Mouse (Mus musculus): Measurements from ENCODE around the gene Tmem208.
A peak's percentile ranks its signal among the peaks of the same experiment; 100 is the strongest.

The Tmem208 gene

DNA sequence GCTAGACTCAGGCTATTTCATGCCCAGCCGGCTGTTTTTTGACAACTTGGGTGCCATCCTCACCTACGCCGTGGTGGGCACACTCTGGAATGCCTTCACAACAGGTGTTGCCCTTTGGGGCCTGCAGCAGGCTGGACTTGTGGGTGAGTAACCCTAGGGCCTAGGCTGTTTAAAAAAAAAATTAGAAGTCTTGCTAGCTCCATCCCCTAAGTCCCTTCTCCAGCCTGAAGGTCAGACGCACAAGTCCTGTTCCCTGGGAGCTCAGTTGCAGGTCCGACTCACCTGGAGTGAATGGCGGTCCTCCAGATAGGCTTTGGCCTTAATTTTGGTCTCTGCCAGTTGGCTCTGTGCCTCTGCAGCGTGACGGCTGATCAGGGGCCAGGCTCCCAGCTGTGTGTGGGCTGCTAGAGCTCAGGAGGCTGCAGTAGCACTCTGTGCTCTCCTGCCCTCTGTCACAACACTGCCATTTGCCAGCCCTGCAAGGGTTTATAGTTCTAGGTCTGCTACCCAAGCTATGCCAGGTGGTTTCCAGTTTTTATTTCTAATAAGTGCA, 27.5 kb downstream of the Tmem208 start:
- DNase-seq (ENCODE audit: low spot score in 2 of 2): no peak

DNA sequence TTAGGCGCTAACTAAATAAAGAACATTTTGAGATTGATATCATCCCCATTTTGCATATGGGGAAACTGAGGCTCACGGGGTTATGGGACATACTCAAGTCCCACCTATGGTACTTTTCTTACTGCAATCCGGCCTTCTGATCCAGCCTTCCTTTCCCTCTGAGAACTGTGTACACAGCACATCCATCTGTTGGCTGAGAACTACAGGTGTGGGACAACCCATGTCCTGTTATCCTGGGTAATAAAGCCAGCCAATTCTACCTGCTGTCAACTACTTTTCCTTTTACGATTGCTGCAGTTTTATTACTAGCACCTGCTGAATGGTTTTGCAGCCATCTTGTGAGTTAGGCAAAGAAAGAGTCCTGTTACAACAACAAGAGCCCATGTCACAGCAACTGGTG, 28.4 kb downstream of the Tmem208 start:
- DNase-seq (ENCODE audit: low spot score in 2 of 2): no peak

DNA sequence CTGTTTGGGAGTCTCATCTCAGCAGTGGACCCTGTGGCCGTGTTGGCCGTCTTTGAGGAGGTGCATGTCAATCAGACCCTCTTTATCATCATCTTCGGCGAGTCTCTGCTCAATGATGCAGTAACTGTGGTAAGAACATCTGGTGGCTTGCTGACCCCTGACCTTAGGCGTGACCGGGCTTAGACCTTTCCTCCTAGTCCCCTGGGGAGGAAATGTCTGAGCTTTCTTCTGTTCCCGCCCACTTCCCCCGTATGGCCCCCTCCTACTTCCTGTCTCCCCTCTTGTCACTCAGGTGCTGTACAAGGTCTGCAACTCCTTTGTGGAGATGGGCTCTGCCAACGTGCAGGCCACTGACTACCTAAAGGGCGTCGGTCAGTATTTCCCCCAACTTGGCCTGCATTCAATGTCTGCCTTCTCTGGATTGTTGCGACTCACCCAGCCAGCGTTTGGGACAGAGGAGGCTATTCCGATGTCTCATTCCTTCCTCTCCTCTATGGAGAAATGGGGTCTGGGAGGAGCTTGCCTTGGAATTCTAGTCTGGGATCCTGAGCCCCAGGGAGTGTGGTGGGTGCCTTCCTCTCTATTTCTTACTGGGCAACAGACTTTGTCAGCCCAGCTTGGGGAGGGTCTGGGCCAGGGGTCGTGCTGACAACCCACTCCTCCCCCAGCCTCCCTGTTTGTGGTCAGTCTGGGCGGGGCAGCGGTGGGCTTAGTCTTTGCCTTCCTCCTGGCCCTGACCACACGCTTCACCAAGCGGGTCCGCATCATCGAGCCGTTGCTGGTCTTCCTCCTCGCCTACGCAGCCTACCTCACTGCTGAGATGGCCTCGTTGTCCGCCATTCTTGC, 29.2 kb downstream of the Tmem208 start:
- DNase-seq (ENCODE audit: low spot score in 2 of 2): no peak

DNA sequence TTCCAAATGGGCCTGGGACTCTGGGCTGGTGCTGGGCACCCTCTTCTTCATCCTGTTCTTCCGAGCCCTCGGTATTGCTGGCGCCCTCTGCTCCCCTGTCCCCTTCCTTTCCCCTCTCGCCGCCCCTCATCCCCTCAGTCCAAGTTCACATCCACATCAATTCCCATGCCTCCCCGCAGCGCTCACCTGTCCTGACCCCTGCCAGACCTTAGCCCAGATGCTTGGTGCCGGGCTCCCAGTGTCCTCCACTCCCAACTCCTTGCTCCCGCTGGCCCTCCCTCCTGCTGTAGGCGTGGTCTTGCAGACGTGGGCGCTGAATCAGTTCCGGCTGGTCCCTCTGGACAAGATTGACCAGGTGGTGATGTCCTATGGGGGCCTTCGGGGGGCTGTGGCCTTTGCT, 30.5 kb downstream of the Tmem208 start:
- DNase-seq (ENCODE audit: low spot score in 2 of 2): no peak

DNA sequence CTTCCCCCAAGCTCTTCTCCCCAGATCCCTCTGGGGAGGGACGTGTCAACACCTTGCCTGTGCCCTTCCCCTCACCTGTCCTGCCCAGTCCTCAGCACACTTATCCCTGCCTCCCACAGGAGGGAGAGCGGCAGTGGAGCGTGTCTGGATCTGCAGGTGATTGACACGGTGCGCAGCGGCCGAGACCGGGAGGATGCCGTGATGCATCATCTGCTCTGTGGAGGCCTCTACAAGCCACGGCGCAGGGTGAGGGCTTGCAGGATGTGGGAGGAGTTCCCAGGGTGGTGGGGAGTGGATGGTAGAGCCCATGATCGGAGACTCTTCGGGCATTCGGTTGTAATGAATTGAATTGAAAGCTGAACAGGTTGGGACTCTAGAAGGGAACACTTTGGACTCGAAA, 33.1 kb downstream of the Tmem208 start:
- DNase-seq (ENCODE audit: low spot score in 2 of 2): no peak

DNA sequence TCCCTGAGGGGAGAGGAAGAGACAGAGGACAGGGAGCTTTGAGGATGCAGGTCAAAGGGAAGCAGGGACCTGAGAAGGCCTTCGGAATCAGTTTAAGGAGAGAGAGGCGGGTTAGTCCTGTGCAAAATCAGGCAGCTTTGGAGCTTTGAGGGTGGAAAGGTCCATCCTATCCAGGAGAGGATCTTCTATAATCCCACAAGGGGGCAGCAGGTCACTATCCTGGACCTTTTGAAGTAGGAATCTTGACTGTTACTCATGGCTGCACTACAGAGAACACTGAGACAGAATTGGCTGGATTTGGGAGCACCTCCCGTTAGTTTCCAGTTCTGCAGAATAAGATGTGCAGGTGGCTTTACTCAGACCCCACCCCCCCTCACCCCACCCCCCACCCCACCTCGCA, 33.5 kb downstream of the Tmem208 start:
- DNase-seq (ENCODE audit: low spot score in 2 of 2): no peak

DNA sequence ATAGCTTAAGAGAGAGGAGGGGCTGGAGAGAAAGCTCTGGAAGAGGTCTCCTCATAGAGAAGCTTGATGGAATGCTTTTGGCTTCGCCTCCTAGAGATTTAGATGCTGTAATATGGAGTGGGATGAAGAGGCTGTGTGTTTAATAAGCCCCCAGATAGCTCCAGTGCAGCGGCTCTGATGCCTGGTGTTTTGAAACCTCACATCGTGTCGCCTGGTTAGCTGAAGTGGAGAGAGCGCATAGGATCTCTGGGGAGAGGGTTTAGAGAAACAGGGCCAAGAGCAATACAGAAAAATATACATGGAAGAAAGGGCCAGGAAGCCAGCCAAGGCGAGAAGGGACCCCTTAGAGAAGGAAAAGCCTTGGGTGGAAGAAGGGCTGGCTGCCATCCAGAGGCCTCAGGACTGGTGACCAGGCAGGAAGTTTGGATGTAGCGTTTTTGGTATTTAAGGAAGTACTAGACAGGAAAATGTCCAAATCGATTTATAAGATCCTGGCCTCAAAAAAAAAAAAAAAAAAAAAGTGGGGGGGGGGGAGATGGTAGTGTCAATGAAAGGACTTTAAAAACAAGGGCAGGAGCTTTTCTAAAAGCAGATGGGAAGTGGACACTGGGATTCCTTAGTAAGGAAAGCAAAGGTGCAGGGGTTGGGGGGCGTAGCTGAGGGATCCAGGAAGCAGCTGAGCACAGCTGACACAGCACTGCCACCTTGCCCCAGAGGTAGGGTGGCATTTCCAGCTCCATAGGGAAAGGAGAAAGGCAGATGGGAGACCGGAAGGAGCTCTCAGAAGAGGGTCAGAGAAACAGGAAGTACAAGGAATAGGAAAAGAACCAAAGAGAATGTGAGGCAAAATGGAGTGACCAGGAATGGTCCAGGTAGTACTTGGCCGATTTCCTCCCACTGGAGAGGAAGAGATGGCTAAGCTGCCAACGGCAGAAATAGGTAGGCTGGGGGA, 35.9 kb downstream of the Tmem208 start:
- no peak for DNase-seq (ENCODE audit: low spot score in 2 of 2)

DNA sequence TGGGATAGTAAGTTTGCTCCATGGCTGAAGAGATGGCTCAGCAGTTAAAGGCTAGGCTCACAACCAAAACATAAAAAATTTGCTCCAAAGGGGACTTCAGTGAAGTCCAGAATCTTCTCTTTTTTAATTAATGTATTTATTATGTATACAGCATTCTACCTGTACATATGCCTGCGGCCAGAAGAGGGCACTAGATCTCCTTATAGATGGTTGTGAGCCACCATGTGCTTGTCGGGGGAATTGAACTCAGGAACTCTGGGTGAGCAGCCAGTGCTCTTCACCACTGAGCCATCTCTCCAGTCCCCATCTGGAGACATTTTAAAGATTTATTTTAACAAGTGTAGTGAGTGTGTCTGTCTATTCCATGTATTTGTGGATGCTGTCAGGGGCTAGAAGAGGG, 41.0 kb downstream of the Tmem208 start:
- no peak for DNase-seq (ENCODE audit: low spot score in 2 of 2)

DNA sequence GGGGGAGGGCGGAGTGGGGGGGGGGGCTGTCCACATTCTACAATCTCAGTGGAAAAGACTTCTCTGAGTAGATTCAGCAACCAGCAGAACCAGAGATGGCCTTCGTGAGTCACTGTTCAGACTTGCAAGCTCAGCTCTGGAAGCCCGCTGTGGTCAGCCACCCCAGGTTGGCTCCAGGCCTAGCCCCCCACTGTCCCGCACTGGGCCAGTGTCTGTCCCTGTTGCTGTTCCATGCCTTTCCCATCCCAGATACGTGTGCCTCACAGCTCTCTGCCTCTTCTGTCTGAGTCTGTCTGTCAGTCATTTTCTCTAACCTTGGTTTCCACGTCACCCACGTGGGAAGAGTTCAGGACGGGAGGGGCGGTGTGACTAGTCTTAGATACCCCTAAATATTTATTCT, 46.3 kb downstream of the Tmem208 start:
- no peak for DNase-seq (ENCODE audit: low spot score in 2 of 2)

DNA sequence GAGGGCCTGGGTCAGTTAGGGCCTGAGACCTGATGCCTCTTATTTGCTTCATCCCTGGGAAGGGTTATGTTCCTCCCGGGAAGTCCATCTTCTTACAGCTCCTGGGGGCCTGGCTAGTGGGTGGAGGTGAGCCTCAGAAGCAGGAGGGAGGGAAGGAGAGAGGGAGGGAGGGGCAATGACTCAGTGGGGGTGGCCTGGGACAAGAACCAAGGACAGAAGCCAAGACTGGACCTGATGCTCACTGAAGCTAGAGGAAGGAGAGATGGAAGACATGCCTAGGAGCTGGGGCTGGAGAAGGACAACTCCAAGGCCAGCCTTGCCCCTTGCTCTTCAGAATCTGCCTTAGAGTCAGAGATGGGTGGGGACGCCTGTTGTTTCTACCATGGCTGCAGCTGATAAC, 46.9 kb downstream of the Tmem208 start, which contains the start of gene Plekhg4:
Gene Plekhg4 (plus strand): TSS at position 243 of the 400 bp plus-strand sequence.
- no peak for DNase-seq (ENCODE audit: low spot score in 2 of 2)

DNA sequence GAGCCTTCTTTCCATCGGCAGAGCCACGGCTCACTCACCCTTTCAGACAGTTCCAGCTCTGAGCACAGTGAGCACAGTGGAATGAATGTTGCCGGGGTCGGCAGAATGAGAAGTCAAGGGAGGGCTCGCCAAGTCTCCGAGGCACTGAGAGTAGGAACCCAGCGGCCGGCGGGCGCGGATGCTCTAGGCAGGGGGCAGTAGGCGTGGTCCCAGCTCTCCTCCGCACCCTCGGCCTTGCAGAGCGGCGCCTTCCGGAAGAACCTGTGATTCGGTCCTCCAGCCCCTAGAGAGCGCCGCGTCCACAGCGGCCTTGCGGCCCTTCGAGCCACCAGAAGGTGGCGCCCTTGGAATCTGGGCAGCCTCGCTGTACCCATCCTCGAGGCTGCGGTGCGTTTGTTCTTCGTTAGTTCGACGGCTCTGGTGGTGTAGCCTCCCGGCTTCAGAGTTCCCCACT, 48.4 kb downstream of the Tmem208 start:
- DNase-seq (ENCODE audit: low spot score in 2 of 2): peak in 1 of 2 experiments; percentile 46

DNA sequence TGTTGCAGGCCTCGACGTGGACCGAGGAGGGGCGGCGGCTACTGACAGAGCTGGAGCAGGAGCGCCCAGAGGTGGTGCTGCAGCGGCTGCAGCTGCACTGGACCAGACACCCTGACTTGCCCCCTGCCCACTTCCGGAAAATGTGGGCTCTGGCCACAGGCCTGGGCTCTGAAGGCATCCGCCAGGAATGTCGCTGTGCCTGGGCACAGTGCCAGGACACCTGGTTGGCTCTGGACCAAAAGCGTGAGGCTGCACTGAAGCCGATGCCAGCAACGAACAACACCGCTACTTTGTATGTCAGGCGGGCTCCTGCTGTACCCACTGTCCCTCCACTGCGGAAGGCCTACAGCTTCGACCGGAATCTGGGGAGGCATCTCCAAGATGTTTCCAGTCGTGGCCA, 52.5 kb downstream of the Tmem208 start:
- DNase-seq (ENCODE audit: low spot score in 2 of 2): peak; percentile 56 to 80

DNA sequence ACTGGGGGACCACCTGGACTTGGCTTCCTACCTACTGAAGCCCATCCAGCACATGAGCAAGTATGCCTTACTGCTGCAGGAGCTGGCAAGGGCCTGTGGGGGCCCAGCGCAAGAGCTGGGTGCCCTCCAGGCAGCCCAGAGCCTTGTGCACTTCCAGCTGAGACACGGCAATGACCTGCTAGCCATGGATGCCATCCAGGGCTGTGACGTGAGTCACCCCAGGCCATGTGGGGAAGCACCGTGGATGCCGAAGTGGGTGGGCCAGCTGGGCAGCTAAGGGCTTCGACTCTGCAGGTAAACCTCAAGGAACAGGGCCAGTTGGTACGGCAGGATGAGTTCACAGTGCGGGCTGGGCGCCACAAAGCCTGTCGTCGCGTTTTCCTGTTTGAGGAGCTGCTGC, 54.2 kb downstream of the Tmem208 start:
- no peak for DNase-seq (ENCODE audit: low spot score in 2 of 2)

DNA sequence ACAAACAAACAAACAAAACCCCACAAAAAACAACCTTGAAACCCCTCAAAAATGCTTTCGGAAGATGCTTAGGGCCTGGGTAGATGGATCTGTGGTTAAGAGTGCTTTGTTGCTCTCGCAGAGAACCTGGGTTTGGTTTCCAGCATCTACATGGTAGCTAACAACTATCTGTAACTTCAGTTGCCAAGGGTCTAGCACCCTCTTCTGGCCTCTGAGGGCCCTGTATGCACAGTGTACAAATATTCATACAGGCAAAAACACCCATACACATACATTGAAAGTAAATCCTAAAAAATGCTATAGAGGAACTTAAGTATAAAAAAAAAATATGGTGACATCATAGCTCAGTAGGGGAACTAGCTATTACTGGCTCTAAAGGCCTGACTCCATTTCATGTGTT, 57.9 kb downstream of the Tmem208 start:
- no peak for DNase-seq (ENCODE audit: low spot score in 2 of 2)
